Mouse (Mus musculus) spleen, postnatal 10 days (tissue): Measurements from ENCODE around the gene Add2.

Experiments used
- DNase-seq, 2 experiments: peaks; one replicate each; pipeline ENCODE4 v3.0.0; 2021 to 2022; ENCODE audit warnings: low spot score in 2 of 2

Gene Add2

GRCm38 (mm10) chr6:86141284-86141683, 112.8 kb downstream of the Add2 start:
- DNase-seq = no peak

GRCm38 (mm10) chr6:86141820-86142219, 113.3 kb downstream of the Add2 start:
- DNase-seq = peak in 1 of 2 experiments; percentile 74

DNA sequence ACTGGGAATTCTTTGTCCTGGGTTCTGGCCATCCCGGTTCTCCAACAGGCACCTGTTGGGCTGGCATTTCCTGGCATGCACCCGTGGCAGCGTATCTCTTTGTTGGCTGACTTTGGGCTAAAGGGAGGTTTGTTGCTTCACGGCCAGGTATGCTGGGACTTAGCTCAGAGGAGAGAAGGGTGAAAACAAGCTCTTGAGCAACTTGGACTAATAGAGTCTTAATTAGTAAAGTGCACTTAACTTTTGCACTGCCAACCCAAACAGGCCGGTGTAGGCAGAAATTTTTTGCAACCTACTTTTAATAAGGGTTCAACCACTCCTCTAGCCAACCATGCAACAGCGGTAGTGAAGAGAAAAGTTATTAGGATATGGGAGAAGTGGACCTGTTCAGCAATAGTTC, 116.5 kb downstream of the Add2 start:
- DNase-seq = no peak

DNA sequence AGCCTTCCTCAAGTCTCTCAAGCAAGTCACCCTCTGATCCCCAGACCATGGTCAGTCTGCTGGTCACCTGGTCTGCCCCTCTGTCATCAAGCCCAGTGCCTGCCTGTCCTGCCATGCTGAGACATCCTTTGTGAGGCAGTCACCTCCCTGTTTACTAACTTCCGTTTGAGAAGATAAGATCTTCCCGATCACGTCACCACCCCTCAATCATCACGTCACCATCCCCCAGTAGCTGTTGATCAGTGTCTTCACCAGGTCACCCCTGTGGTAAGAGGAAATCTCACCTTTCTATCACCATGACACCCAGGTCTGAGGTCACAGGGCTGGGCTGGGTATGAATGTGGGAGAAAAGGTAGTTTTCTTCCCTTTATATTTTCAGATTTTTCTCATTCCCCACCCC, 120.0 kb downstream of the Add2 start:
- DNase-seq = no peak

DNA sequence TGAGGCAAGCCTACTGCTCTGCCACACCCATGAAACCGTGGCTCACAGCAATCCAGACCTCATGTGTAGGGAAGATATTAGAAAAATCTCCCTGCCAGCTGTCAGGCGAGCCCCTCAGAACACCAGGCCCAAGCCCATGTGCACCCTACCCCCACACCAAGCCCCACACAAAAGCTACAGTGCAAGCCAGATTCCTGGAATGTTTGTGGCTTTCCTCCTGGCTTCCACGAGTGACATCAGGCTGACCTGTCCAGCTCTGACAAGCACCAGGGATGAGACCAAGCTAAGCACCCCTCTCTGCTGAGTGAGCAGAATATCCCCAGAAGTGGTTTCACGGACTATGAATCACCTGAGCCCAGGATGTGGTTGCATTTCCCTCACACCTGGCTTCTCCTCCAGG, 120.5 kb downstream of the Add2 start:
- DNase-seq = no peak

DNA sequence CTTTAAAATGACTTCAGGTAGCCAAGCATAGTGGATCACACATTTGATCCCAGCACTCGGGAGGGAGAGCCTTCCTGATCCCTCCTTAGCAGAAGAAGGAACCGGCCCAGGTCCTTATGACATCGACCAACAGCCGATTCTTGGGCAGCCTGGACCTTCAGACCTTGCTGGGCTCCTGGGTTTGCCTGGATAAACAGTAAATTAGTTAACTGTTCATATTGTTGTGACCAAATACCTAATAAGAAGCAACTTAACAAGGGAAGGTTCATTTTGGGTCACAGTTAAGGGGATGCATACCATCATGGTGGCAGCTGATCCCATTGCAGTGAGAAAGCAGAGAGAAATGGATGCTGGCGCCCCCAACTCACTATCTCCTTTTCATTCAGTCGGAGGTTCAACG, 124.2 kb downstream of the Add2 start:
- no peak for DNase-seq

DNA sequence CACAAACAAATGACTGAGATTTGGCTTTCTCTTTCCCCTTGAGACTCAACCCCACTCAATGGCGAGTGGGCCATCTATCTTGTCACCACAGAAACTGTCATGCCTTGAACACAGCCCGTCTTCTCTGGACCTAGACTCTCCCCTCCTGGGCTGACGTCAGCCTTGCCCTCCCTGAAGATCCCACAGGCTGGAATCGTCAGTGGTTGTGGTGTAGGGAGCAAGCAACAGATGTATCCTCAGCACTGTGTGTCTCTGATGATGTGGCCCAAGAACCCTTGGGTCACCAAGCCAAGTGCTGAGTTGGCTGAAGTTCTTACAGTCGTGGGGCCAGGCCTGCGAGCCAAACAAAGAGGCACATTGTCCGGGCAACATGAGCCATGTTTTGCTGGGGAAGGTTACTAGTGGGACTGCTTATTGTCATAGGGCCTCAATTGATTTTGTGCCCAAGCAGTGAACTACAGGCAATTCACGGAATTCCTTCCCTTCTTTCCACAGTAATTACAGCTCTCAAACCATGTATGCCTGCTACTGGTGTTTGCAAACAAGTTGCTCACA, 125.0 kb downstream of the Add2 start:
- DNase-seq = no peak

- DNase-seq = no peak
Observed at GRCm38 (mm10) chr6:86154006-86154405, 125.5 kb downstream of the Add2 start.

DNA sequence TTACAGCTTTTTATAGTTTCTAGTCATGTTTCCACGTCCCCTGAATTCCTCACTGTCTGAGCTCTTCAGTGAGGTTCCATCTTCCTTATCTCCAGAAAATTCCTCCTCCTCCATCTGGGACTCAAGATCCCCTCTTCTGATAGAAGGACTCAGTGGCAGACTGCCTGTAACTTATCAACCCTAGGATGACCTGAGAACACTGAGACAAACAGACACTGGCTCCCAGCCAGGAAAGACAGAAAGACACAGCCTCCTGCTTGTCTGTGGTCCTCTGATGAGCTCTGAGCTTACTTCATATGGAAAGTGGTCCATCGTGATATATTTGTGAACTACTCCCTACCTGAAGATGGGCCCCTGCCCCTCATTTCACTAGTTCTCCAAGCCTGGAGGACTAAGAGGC, 126.0 kb downstream of the Add2 start:
- no peak for DNase-seq

DNA sequence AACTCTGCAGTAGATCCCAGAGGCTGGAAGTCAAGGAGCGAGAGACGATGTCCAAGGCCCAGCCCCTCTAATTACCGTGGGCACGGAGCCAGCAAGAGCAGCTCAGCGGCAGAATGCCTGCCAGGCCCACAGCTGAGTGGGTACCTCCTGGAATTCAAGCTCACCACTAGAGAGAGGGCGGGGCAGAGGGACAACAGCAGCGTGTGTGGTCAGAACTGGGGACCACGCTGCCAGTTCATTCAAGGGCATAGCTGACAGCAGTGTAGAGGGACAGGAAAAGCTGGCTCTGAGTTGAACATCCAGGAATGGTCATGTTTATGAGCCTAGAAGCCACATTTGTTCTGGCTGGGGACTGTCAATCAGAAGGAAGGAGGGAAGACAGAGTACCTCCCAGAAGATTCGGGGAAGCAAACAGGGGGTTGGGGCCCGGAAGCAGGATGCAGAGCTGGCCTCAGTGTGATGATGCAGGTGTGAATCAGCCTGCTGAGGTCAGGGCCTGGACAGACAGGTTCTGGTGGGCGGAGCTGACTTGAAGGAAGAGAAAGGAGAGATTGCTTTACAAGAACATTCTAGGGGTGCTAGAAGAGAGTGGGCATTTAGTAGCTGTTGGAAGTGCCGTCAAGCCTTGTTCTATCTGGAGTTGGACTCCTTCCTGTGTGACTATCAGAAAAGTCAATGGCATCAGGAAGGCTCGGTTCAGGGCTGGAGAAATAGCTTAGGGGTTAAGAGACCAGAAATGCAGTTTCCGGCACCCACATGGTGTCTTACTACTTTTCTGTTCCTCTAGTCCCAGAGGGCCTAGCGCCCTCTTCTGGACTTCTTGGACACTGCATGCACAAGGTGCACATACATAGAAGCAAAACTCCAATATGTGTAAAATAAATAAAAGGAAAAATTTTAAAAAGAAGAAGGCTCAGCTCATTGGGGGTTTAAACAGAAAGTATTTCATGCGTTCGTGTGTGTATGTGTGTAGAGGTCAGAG, 129.1 kb downstream of the Add2 start:
- no peak for DNase-seq

DNA sequence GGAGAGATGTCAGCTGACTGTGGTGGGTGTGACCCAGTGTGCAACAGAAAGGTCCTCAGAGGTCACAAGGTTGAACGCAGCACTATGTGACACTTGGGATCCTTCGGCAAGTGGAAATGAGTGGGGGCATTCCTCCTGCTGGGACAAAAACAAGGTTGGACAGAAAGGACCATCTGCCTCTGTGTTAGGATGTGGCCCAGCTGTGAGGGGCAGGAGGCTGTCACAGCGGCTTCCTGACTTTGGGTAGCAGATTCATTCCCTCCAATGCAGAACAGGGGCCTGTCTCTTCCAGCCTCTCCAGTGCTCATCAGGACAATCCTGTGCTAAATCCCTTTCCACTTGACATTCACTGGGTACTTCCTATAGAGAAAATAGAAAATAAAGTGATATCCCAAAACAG, 132.4 kb downstream of the Add2 start:
- DNase-seq = no peak

- DNase-seq = no peak
Observed at GRCm38 (mm10) chr6:86161586-86161985, 133.1 kb downstream of the Add2 start.

DNA sequence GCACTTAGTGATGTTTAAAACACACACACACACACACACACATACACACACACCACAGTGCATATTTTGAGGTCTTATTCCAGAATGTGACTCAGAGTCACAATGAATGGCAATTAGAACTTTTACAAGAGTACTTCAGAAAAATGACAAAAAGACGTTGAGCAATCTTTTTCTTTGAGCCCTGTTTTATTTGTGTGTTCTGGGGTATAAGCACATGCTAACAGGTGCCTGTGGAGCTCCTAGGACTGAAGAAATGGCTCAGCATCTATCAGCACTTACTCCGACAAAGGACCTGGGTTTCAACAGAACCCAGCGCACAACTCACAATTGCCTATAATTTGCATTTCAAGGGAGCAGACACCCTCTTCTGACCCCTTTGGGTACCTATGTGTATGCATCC, 135.5 kb downstream of the Add2 start:
- DNase-seq = no peak

- no peak for DNase-seq
Observed at GRCm38 (mm10) chr6:86166426-86166825, 137.9 kb downstream of the Add2 start.

DNA sequence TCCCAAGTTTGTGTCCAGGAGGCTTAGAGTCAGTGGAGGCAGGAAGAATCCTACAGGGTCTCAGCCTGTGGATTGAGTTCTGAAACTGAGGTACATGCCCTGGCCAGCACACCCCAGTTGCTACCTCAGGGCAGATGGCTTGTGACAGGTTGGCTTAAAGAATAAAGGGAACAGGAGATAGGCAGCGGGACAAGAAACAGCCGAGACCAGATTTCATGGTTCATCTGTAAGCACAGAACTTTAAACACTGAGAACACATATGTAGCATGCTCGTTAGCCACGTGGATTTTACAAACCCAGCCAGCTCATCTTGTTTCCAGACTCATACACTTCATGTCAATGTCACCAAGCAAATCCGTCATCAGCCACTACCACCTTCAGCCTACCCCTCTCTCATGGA, 139.4 kb downstream of the Add2 start:
- no peak for DNase-seq

- no peak for DNase-seq
Observed at GRCm38 (mm10) chr6:86169166-86169565, 140.7 kb downstream of the Add2 start.
